Mouse (Mus musculus) frontal cortex, adult (tissue): ENCODE results near the gene Olfr169.
"Not testable (repeated sequence)": the region's sequence is repeated elsewhere in the genome, so short reads cannot be mapped to it uniquely, and the experiment has no call there.

Source experiments
- ATAC-seq: cut with Nextera tagmentation; 2 replicates; pipeline ENCODE4 v1.9.2; 2017; ENCODE audit warnings: mild to moderate bottlenecking, moderate library complexity, mixed read lengths; ENCODE audit not compliant: low TSS enrichment

Olfr169 gene

GRCm38 (mm10) chr16:19571709-19572108 lies at the start of gene Olfr169:
Olfr169 (minus strand) TSS chr16:19571809.
- ATAC-seq: not testable (repeated sequence)

- not testable (repeated sequence) for ATAC-seq
These were observed 40.2 kb upstream of the Olfr169 start, which contains the start of gene Olfr170 for GRCm38 (mm10) chr16:19611782-19612181. Olfr170 (minus strand) TSS chr16:19611882.

GRCm38 (mm10) chr16:19603166-19603565 lies 31.6 kb upstream of the Olfr169 start:
- no peak for ATAC-seq

- not testable (repeated sequence) for ATAC-seq
These were observed 18.2 kb downstream of the Olfr169 start for GRCm38 (mm10) chr16:19553429-19553828.

- not testable (repeated sequence) for ATAC-seq
These were observed 19.4 kb downstream of the Olfr169 start for GRCm38 (mm10) chr16:19552246-19552645.

GRCm38 (mm10) chr16:19535455-19535854 lies 36.2 kb downstream of the Olfr169 start, which contains the start of gene Olfr168:
Olfr168 (minus strand) TSS chr16:19535555.
- no peak for ATAC-seq

- ATAC-seq: no peak
These were observed 49.4 kb downstream of the Olfr169 start, which contains the start of gene Olfr167 for GRCm38 (mm10) chr16:19522166-19522565. Olfr167 (minus strand) TSS chr16:19522266.
